Mouse (Mus musculus) common myeloid progenitor, adult 5-6 weeks (primary cell): ENCODE results near the gene Zdhhc1. TPM values are rescaled to one million over a fixed set of nuclear protein-coding genes. Genes with fewer than 3 reads are reported as not detected.

Experiments
- ATAC-seq: replicated peaks from 2 replicates; pipeline ENCODE4 v1.8.0; 2016; ENCODE audit warnings: low read depth, mild to moderate bottlenecking, moderate TSS enrichment, inconsistent platforms; ENCODE audit not compliant: poor library complexity, severe bottlenecking
- total RNA-seq: library from RNA; stranded (forward); fragments of 200-1000, 187-1606 nt; gene quantifications from 2 replicates; pipeline ENCODE4 v1.2.3, GENCODE M21; 2017

Zdhhc1 gene
- total RNA-seq, 1 experiment from 2014 or later, result 3.5 TPM

DNA sequence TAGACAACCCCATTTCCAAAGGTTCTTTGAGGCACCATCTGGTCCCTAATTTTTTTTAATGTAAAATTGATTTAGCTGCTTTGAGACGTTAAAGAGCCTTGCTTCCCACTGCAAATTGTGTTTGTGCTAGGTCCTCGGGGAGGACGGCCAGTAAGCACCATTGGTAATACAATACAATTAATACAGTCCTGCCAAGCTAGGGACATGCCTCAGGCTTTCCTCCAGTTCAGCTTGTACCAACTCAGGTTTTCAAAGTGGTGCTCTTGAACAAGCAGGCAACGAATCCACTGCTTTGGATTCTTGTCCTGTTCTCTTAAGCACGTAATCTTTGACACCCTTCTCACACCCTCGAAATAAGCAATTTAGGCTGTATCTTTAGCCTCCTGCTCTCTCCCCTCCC, 63.7 kb downstream of the Zdhhc1 start:
- no peak for ATAC-seq

DNA sequence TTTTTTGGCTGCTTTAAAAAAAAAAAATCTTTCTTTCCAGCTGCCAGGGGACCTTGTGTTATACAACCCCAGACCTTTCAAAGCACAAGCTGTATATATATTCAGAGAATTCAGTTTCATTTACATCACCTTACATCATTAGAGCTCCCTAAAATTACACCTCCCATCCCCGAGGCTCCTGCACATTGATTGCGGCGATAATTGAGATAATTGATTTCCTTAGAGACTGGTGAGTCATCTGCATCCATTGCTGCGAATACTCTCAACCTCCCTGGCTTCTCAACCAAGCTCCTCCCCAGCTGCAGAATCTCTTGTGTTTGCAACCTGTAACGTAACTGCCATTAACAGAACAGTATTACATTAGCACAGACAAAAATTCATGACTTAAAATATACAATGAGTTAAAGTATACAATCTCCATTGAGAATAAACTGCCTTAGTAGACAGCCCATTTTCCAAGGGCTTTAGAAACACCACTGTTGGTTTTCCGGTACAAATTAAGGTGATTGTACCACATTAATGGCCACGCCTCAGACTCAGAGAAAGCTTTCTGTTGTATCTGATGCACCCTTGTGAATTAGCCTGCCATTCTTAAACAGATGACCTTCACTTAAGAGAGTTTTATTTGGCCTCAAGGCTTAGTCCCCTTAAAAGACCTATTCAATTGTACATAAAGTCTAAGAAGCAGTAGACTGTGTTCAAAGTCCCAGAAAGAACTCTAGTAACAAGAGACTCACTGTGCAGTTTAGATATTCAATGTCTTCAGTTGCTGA, 64.8 kb downstream of the Zdhhc1 start:
- no peak for ATAC-seq

DNA sequence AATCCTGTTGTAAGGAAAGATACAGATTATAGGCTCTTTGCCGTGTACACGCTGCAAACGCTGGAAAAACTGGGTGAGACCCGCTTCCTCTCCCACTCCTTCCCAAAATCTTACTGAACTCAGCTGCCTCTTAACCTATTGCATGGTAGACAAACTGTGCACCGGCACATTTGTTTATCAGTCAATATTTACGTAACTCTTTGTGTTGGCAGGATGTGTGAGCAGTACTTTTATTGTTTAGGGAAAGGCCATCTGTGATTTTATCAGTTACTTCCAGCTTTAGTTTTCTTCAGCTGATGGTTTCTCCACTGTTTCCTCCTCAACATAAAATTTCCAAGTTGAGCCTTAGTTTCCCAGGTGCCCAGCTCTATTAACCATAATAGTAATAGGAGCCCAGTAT, 69.8 kb downstream of the Zdhhc1 start:
- ATAC-seq, result no peak

Other genes with a start within 250 kb of the Zdhhc1 start
- gene B3gnt9, start 241.7 kb downstream of the Zdhhc1 start, total RNA-seq, result 0.18 TPM in 1 of 2 replicates, not detected in the other
- 14.2 and 19.1 TPM in 2 replicates for gene Tradd, start 232.3 kb downstream of the Zdhhc1 start, total RNA-seq
- gene Fbxl8, start 232.3 kb downstream of the Zdhhc1 start, total RNA-seq, result 5.2 and 5.6 TPM in 2 replicates
- gene Hsf4, start 227.1 kb downstream of the Zdhhc1 start, total RNA-seq, result not detected in 2 replicates
- gene Nol3, start 220.8 kb downstream of the Zdhhc1 start, total RNA-seq, result 0.05 TPM in 1 of 2 replicates, not detected in the other
- 2.9 and 6.7 TPM in 2 replicates for gene 4931428F04Rik, start 207.0 kb downstream of the Zdhhc1 start, total RNA-seq
- gene Exoc3l, start 200.8 kb downstream of the Zdhhc1 start, total RNA-seq, result 2.3 and 2.6 TPM in 2 replicates
- 52.6 and 69.5 TPM in 2 replicates for gene E2f4, start 199.2 kb downstream of the Zdhhc1 start, total RNA-seq
- 2.1 and 5.1 TPM in 2 replicates for gene Elmo3, start 191.3 kb downstream of the Zdhhc1 start, total RNA-seq
- gene Lrrc29, start 170.6 kb downstream of the Zdhhc1 start, total RNA-seq, result 1.2 and 4.0 TPM in 2 replicates
- 21.7 and 28.4 TPM in 2 replicates for gene Tmem208, start 170.5 kb downstream of the Zdhhc1 start, total RNA-seq
- 4.2 and 7.3 TPM in 2 replicates for gene Fhod1, start 148.9 kb downstream of the Zdhhc1 start, total RNA-seq
- 0.10 and 0.46 TPM in 2 replicates for gene Slc9a5, start 148.1 kb downstream of the Zdhhc1 start, total RNA-seq
- gene Plekhg4, start 123.6 kb downstream of the Zdhhc1 start, total RNA-seq, result not detected in 2 replicates
- not detected in 2 replicates for gene Kctd19, start 83.4 kb downstream of the Zdhhc1 start, total RNA-seq
- 0.69 and 1.5 TPM in 2 replicates for gene Lrrc36, start 83.3 kb downstream of the Zdhhc1 start, total RNA-seq
- not detected in 2 replicates for gene Tppp3, start 25.4 kb downstream of the Zdhhc1 start, total RNA-seq
- not detected in 2 replicates for gene Hsd11b2, start 21.9 kb upstream of the Zdhhc1 start, total RNA-seq
- 27.5 and 33.4 TPM in 2 replicates for gene Atp6v0d1, start 69.1 kb upstream of the Zdhhc1 start, total RNA-seq
- gene Ripor1, start 108.4 kb upstream of the Zdhhc1 start, total RNA-seq, result 21.9 and 39.1 TPM in 2 replicates
- gene Ctcf, start 139.7 kb upstream of the Zdhhc1 start, total RNA-seq, result 113 and 139 TPM in 2 replicates
- not detected in 2 replicates for gene Agrp, start 140.5 kb upstream of the Zdhhc1 start, total RNA-seq
- 2.9 and 4.3 TPM in 2 replicates for gene Carmil2, start 189.4 kb upstream of the Zdhhc1 start, total RNA-seq
- 17.8 and 33.4 TPM in 2 replicates for gene Acd, start 204.2 kb upstream of the Zdhhc1 start, total RNA-seq
- gene Pard6a, start 204.2 kb upstream of the Zdhhc1 start, total RNA-seq, result 0.41 and 11.5 TPM in 2 replicates
- gene 4933405L10Rik, start 210.8 kb upstream of the Zdhhc1 start, total RNA-seq, result not detected in 2 replicates
- 12.9 and 16.0 TPM in 2 replicates for gene Enkd1, start 211.3 kb upstream of the Zdhhc1 start, total RNA-seq